Mouse (Mus musculus): ENCODE measurements around the gene Serpind1. TPM values are rescaled to one million over a fixed set of nuclear protein-coding genes. Genes with fewer than 3 reads are reported as not detected.

Gene Serpind1
- polyA plus RNA-seq, 1 experiment from 2014 or later, result 0.09 TPM

DNA sequence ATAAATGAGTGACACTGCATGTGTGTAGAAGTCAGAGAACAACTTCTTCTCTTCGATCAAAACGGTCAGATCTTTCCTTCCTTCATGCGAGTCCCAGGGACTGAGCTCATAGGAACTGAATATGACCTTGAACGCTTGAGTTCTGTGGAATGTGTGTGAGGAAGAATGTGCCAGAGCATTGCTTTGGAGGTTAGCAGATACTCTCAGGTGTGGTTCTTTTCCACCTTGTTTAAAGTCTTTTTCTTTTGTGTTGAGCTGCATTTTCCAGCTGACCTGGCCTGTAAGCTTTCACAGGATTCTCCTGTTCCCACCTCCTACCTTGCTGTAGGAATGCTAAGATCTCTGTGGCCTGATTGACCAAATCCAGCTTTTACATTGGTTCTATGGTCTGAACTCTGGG lies 51.1 kb downstream of the Serpind1 start:
- Histone ChIP-seq H3K9me3 (replicated peaks) (no peaks in the 10 kb centered on the region), H3K4me1 (no peaks in the 10 kb centered on the region), H3K36me3 (peaks cover 36% of the 10 kb centered on the region), H3K27ac (replicated peaks) (no peak overlapping the region), H3K27me3 (ENCODE audit: low read depth, poor library complexity, severe bottlenecking) (no peaks in the 10 kb centered on the region), H3K4me3 (no peak overlapping the region)
- WGBS, result 97% methylated on average over 4 of the region's 4 CpGs
- no peak for DNase-seq (ENCODE audit: low spot score)

DNA sequence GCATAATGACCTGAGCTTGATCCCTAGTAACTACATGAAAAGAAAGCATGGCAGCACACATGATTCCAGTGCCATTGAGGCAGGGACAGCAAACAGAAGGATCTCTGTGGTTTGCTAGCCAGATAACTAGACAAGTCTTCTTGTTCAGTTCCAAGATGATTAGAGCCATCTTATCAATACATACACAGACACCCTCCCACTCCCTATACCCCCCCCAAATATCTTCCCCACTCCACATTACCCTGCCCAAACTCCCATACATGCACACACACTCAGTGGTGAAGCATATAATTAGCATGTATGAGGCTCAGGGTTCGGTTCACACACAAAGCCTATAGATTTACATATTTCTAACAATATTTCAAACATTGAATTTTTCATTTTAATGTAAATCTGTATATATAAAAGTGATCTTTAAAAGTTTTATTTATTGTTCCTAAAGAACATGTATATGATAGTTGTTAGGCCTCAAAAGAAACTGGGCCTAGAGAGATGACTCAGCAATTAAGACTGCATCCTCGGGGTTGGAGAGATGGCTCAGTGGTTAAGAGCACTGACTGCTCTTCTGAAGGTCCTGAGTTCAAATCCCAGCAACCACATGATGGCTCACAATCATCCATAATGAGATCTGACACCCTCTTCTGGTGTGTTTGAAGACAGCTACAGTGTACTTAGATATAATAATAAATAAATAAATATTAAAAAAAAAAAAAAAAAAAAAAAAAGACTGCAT lies 52.6 kb downstream of the Serpind1 start:
- DNase-seq (ENCODE audit: low spot score), result no peak
- no peaks in the 10 kb centered on the region for H3K27me3 ChIP-seq (ENCODE audit: low read depth, poor library complexity, severe bottlenecking)
- WGBS, result 86% methylated on average over 2 of the region's 2 CpGs
- H3K9me3 ChIP-seq (replicated peaks), result no peaks in the 10 kb centered on the region
- no peak overlapping the region for H3K4me3 ChIP-seq
- H3K36me3 ChIP-seq, result peaks cover 29% of the 10 kb centered on the region
- H3K27ac ChIP-seq (replicated peaks), result no peak overlapping the region
- H3K4me1 ChIP-seq, result no peaks in the 10 kb centered on the region

DNA sequence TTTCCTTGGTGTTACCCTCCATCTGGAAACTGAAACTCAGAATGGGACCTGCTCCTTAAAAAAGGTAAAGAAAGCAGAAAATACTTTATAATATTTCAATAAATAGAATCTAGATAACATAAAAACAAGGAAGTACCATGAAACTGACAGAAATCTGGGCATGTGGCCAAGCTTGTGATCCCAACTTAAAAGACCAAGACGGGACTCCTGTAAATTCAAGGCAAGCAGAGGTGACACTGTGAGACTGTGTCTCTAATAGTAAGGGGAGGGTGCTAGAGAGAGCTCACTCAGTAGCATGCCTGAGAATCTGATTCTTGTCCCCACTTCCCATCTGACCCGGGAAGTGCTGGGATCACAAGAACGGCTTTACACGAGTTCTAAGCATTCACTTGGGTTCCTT lies 61.6 kb downstream of the Serpind1 start:
- Histone ChIP-seq H3K27ac (replicated peaks) (no peak overlapping the region), H3K9me3 (replicated peaks) (no peaks in the 10 kb centered on the region), H3K4me3 (no peak overlapping the region), H3K36me3 (peaks cover 14% of the 10 kb centered on the region), H3K4me1 (no peaks in the 10 kb centered on the region), H3K27me3 (ENCODE audit: low read depth, poor library complexity, severe bottlenecking) (no peaks in the 10 kb centered on the region)
- 90% methylated on average over 4 of the region's 4 CpGs for WGBS
- DNase-seq (ENCODE audit: low spot score), result no peak

Other genes starting within 250 kb of the Serpind1 start
- gene Ppil2, start 220.1 kb upstream of the Serpind1 start, polyA plus RNA-seq (2016; fragmentation: Nextera tagmentation; extraction: Ambion mirVana), result 149 and 170 TPM in 2 replicates
- gene 2610318N02Rik, start 206.2 kb upstream of the Serpind1 start, polyA plus RNA-seq (2016; fragmentation: Nextera tagmentation; extraction: Ambion mirVana), result 153 and 184 TPM in 2 replicates
- 101 and 136 TPM in 2 replicates for gene Sdf2l1, start 199.0 kb upstream of the Serpind1 start, polyA plus RNA-seq (2016; fragmentation: Nextera tagmentation; extraction: Ambion mirVana)
- gene Ydjc, start 186.8 kb upstream of the Serpind1 start, polyA plus RNA-seq (2016; fragmentation: Nextera tagmentation; extraction: Ambion mirVana), result 5.4 and 6.8 TPM in 2 replicates
- gene Ccdc116, start 184.1 kb upstream of the Serpind1 start, polyA plus RNA-seq (2016; fragmentation: Nextera tagmentation; extraction: Ambion mirVana), result 0.39 and 0.57 TPM in 2 replicates
- gene Ube2l3, start 128.7 kb upstream of the Serpind1 start, polyA plus RNA-seq (2016; fragmentation: Nextera tagmentation; extraction: Ambion mirVana), result 412 and 424 TPM in 2 replicates
- gene Rimbp3, start 122.8 kb upstream of the Serpind1 start, polyA plus RNA-seq (2016; fragmentation: Nextera tagmentation; extraction: Ambion mirVana), result 1.4 and 2.2 TPM in 2 replicates
- gene Hic2, start 97.8 kb upstream of the Serpind1 start, polyA plus RNA-seq (2016; fragmentation: Nextera tagmentation; extraction: Ambion mirVana), result 17.3 and 19.3 TPM in 2 replicates
- gene Tmem191c, start 55.3 kb upstream of the Serpind1 start, polyA plus RNA-seq (2016; fragmentation: Nextera tagmentation; extraction: Ambion mirVana), result 9.9 and 11.7 TPM in 2 replicates
- 11.3 and 13.7 TPM in 2 replicates for gene Snap29, start 74.6 kb downstream of the Serpind1 start, polyA plus RNA-seq (2016; fragmentation: Nextera tagmentation; extraction: Ambion mirVana)
- 34.3 and 43.9 TPM in 2 replicates for gene Pi4ka, start 74.9 kb downstream of the Serpind1 start, polyA plus RNA-seq (2016; fragmentation: Nextera tagmentation; extraction: Ambion mirVana)
- 69.2 and 71.6 TPM in 2 replicates for gene Crkl, start 120.6 kb downstream of the Serpind1 start, polyA plus RNA-seq (2016; fragmentation: Nextera tagmentation; extraction: Ambion mirVana)
- gene Aifm3, start 158.2 kb downstream of the Serpind1 start, polyA plus RNA-seq (2016; fragmentation: Nextera tagmentation; extraction: Ambion mirVana), result 2.6 and 3.5 TPM in 2 replicates
- gene Lztr1, start 177.3 kb downstream of the Serpind1 start, polyA plus RNA-seq (2016; fragmentation: Nextera tagmentation; extraction: Ambion mirVana), result 87.3 and 101 TPM in 2 replicates
- gene Thap7, start 199.8 kb downstream of the Serpind1 start, polyA plus RNA-seq (2016; fragmentation: Nextera tagmentation; extraction: Ambion mirVana), result 52.0 and 56.9 TPM in 2 replicates
- 0.17 and 0.27 TPM in 2 replicates for gene Lrrc74b, start 229.9 kb downstream of the Serpind1 start, polyA plus RNA-seq (2016; fragmentation: Nextera tagmentation; extraction: Ambion mirVana)
- gene P2rx6, start 230.5 kb downstream of the Serpind1 start, polyA plus RNA-seq (2016; fragmentation: Nextera tagmentation; extraction: Ambion mirVana), result 0.62 and 0.75 TPM in 2 replicates

Measured in midbrain, embryonic 10.5 days (tissue).